Mouse (Mus musculus): ENCODE results near the gene Tulp1.
"Not testable (repeated sequence)": the region's sequence is repeated elsewhere in the genome, so short reads cannot be mapped to it uniquely, and the experiment has no call there.

Tulp1 gene

GRCm38 (mm10) chr17:28365122-28365521, at the start of gene Tulp1:
Tulp1 (minus strand) TSS chr17:28365222.
- no peak for DNase-seq (ENCODE audit: low spot score)

- no peak for DNase-seq (ENCODE audit: low spot score)
Measured at GRCm38 (mm10) chr17:28411381-28411960, 46.4 kb upstream of the Tulp1 start.

GRCm38 (mm10) chr17:28410731-28411130, 45.7 kb upstream of the Tulp1 start:
- DNase-seq (ENCODE audit: low spot score) = no peak

- no peak for DNase-seq (ENCODE audit: low spot score)
Measured at GRCm38 (mm10) chr17:28408251-28408918, 43.4 kb upstream of the Tulp1 start.

GRCm38 (mm10) chr17:28407418-28408250, 42.6 kb upstream of the Tulp1 start:
- DNase-seq (ENCODE audit: low spot score) = peak; percentile 89

GRCm38 (mm10) chr17:28406471-28406870, 41.4 kb upstream of the Tulp1 start:
- DNase-seq (ENCODE audit: low spot score) = no peak

- DNase-seq (ENCODE audit: low spot score) = not testable (repeated sequence)
Measured at GRCm38 (mm10) chr17:28404745-28405144, 39.7 kb upstream of the Tulp1 start.

GRCm38 (mm10) chr17:28404301-28404700, 39.3 kb upstream of the Tulp1 start:
- no peak for DNase-seq (ENCODE audit: low spot score)

GRCm38 (mm10) chr17:28394994-28395393, 30.0 kb upstream of the Tulp1 start:
- DNase-seq (ENCODE audit: low spot score) = no peak

- no peak for DNase-seq (ENCODE audit: low spot score)
Measured at GRCm38 (mm10) chr17:28394051-28394765, 29.2 kb upstream of the Tulp1 start.

GRCm38 (mm10) chr17:28391568-28392432, 26.8 kb upstream of the Tulp1 start:
- DNase-seq (ENCODE audit: low spot score) = no peak

GRCm38 (mm10) chr17:28388534-28388933, 23.5 kb upstream of the Tulp1 start:
- no peak for DNase-seq (ENCODE audit: low spot score)

- peak; percentile 76 for DNase-seq (ENCODE audit: low spot score)
Measured at GRCm38 (mm10) chr17:28386150-28386905, 21.3 kb upstream of the Tulp1 start.

GRCm38 (mm10) chr17:28384298-28384697, 19.3 kb upstream of the Tulp1 start:
- no peak for DNase-seq (ENCODE audit: low spot score)

- no peak for DNase-seq (ENCODE audit: low spot score)
Measured at GRCm38 (mm10) chr17:28380255-28380654, 15.2 kb upstream of the Tulp1 start.

- DNase-seq (ENCODE audit: low spot score) = no peak
Measured at GRCm38 (mm10) chr17:28375592-28376061, 10.6 kb upstream of the Tulp1 start.

- DNase-seq (ENCODE audit: low spot score) = no peak
Measured at GRCm38 (mm10) chr17:28374494-28374893, 9.5 kb upstream of the Tulp1 start.

- DNase-seq (ENCODE audit: low spot score) = peak; percentile 29
Measured at GRCm38 (mm10) chr17:28373821-28374220, 8.8 kb upstream of the Tulp1 start.

GRCm38 (mm10) chr17:28371941-28372340, 6.9 kb upstream of the Tulp1 start:
- DNase-seq (ENCODE audit: low spot score) = no peak

GRCm38 (mm10) chr17:28371286-28371685, 6.3 kb upstream of the Tulp1 start:
- no peak for DNase-seq (ENCODE audit: low spot score)

All from lung, postnatal 25 days (tissue).